Mouse (Mus musculus) hindbrain, embryonic 13.5 days (tissue): ENCODE data around the gene Ankzf1. TPM values are rescaled to one million over a fixed set of nuclear protein-coding genes. Genes with fewer than 3 reads are reported as not detected.

Source experiments
- microRNA-seq: library from miRNA; unstranded; fragments of <30 nt; microRNA quantifications from one replicate; pipeline ENCODE4, GENCODE M21; 2016
- polyA plus RNA-seq: library from polyadenylated mRNA; unstranded; fragments of >200 nt; fragmentation: Nextera tagmentation; extraction: Ambion mirVana; gene quantifications from 2 replicates; pipeline ENCODE4 v1.2.1, GENCODE M21; 2015

The Ankzf1 gene
- polyA plus RNA-seq, 1 experiment from 2014 or later: 23.4 TPM

Small RNA genes lying within 50 kb of the gene (microRNA-seq; reads per million reads assigned to microRNA genes)
- gene Gm27943: not detected

Other genes with a start within 250 kb of the Ankzf1 start
- 0.14 and 0.21 TPM in 2 replicates for gene Ihh, start 240.5 kb upstream of the Ankzf1 start, polyA plus RNA-seq
- gene Nhej1, start 67.0 kb upstream of the Ankzf1 start, polyA plus RNA-seq: 8.3 and 10.0 TPM in 2 replicates
- gene Slc23a3, start 58.3 kb upstream of the Ankzf1 start, polyA plus RNA-seq: 0.09 TPM in 1 of 2 replicates, not detected in the other
- gene Cnppd1, start 49.4 kb upstream of the Ankzf1 start, polyA plus RNA-seq: 60.0 and 66.0 TPM in 2 replicates
- gene Retreg2, start 49.4 kb upstream of the Ankzf1 start, polyA plus RNA-seq: 106 and 114 TPM in 2 replicates
- 40.8 and 43.2 TPM in 2 replicates for gene Zfand2b, start 23.5 kb upstream of the Ankzf1 start, polyA plus RNA-seq
- gene Abcb6, start 11.8 kb upstream of the Ankzf1 start, polyA plus RNA-seq: 38.4 and 40.3 TPM in 2 replicates
- 44.7 and 47.7 TPM in 2 replicates for gene Atg9a, start within 50 bp of the Ankzf1 start, polyA plus RNA-seq
- gene Glb1l, start 18.7 kb downstream of the Ankzf1 start, polyA plus RNA-seq: 19.9 and 22.5 TPM in 2 replicates
- 138 and 145 TPM in 2 replicates for gene Stk16, start 18.7 kb downstream of the Ankzf1 start, polyA plus RNA-seq
- gene Tuba4a, start 27.7 kb downstream of the Ankzf1 start, polyA plus RNA-seq: 6.5 and 7.1 TPM in 2 replicates
- gene A630095N17Rik, start 40.0 kb downstream of the Ankzf1 start, polyA plus RNA-seq: not detected in 2 replicates
- 59.7 and 62.3 TPM in 2 replicates for gene Dnajb2, start 44.3 kb downstream of the Ankzf1 start, polyA plus RNA-seq
- gene Ptprn, start 72.4 kb downstream of the Ankzf1 start, polyA plus RNA-seq: 15.6 and 17.6 TPM in 2 replicates
- gene Resp18, start 86.3 kb downstream of the Ankzf1 start, polyA plus RNA-seq: 131 and 140 TPM in 2 replicates
- gene Dnpep, start 125.8 kb downstream of the Ankzf1 start, polyA plus RNA-seq: 161 and 170 TPM in 2 replicates
- 1.8 and 2.9 TPM in 2 replicates for gene Des, start 168.2 kb downstream of the Ankzf1 start, polyA plus RNA-seq
- 15.9 and 16.0 TPM in 2 replicates for gene Speg, start 183.1 kb downstream of the Ankzf1 start, polyA plus RNA-seq
- gene Gmppa, start 243.8 kb downstream of the Ankzf1 start, polyA plus RNA-seq: 84.0 and 84.4 TPM in 2 replicates